Mouse (Mus musculus): Measurements from ENCODE around the gene Ifi211. TPM values are rescaled to one million over a fixed set of nuclear protein-coding genes. Genes with fewer than 3 reads are reported as not detected.
"Not testable (repeated sequence)": the region's sequence is repeated elsewhere in the genome, so short reads cannot be mapped to it uniquely, and the experiment has no call there.

Ifi211 gene
- polyA plus RNA-seq, 1 experiment from 2014 or later = 2.7 TPM

- no peak for ATAC-seq
- POLR2A ChIA-PET = no interaction called here
- in situ Hi-C loops (cut with MboI; ENCODE audit: low pct_unique_long_range_greater_than_20kb) = no loop called here
- no peaks in the 10 kb centered on the region for H3K27me3 ChIP-seq
- no peak for DNase-seq (ENCODE audit: low read depth, low spot score)
- TF ChIP-seq CTCF (IDR thresholded peaks at IDR 0.05) = no peak
- CTCF ChIA-PET = no interaction called here
Measured at GRCm38 (mm10) chr1:173866504-173866903, 46.3 kb downstream of the Ifi211 start.

- in situ Hi-C loops (cut with MboI; ENCODE audit: low pct_unique_long_range_greater_than_20kb); H3K27me3 ChIP-seq; POLR2A ChIA-PET; CTCF ChIA-PET; DNase-seq (ENCODE audit: low read depth, low spot score): not testable (repeated sequence)
- peak; percentile 57 for ATAC-seq
- peak; percentile 29 for TF ChIP-seq CTCF (IDR thresholded peaks at IDR 0.05)
Measured at GRCm38 (mm10) chr1:173853711-173854110, 59.1 kb downstream of the Ifi211 start.

- in situ Hi-C loops (cut with MboI; ENCODE audit: low pct_unique_long_range_greater_than_20kb); H3K27me3 ChIP-seq; DNase-seq (ENCODE audit: low read depth, low spot score); CTCF ChIA-PET; POLR2A ChIA-PET: not testable (repeated sequence)
- peak; percentile 44 for ATAC-seq
Measured at GRCm38 (mm10) chr1:173852853-173853252, 60.0 kb downstream of the Ifi211 start.

Other genes starting within 250 kb of the Ifi211 start
- not detected for gene Ifi208, start 239.4 kb downstream of the Ifi211 start, polyA plus RNA-seq (2021)
- 0.40 TPM for gene Ifi207, start 171.3 kb downstream of the Ifi211 start, polyA plus RNA-seq (2021)
- 6.5 TPM for gene Ifi204, start 146.1 kb downstream of the Ifi211 start, polyA plus RNA-seq (2021)
- 0.85 TPM for gene Mndal, start 29.4 kb upstream of the Ifi211 start, polyA plus RNA-seq (2021)
- 0.77 TPM for gene Ifi203, start 29.6 kb upstream of the Ifi211 start, polyA plus RNA-seq (2021)
- 8.1 TPM for gene Ifi202b, start 69.7 kb upstream of the Ifi211 start, polyA plus RNA-seq (2021)
- gene Ifi205, start 118.8 kb upstream of the Ifi211 start, polyA plus RNA-seq (2021) = 0.05 TPM
- not detected for gene Olfr433, start 127.7 kb upstream of the Ifi211 start, polyA plus RNA-seq (2021)
- not detected for gene Olfr432, start 136.2 kb upstream of the Ifi211 start, polyA plus RNA-seq (2021)
- not detected for gene Olfr430, start 153.6 kb upstream of the Ifi211 start, polyA plus RNA-seq (2021)
- not detected for gene Olfr429, start 171.3 kb upstream of the Ifi211 start, polyA plus RNA-seq (2021)
- gene Olfr427, start 183.8 kb upstream of the Ifi211 start, polyA plus RNA-seq (2021) = not detected
- gene Olfr231, start 208.1 kb upstream of the Ifi211 start, polyA plus RNA-seq (2021) = not detected
- not detected for gene Olfr424, start 218.5 kb upstream of the Ifi211 start, polyA plus RNA-seq (2021)
- not detected for gene Olfr420, start 242.6 kb upstream of the Ifi211 start, polyA plus RNA-seq (2021)

Data from Patski (cell line).